Mouse (Mus musculus): Measurements from ENCODE around the gene Scmh1.

The Scmh1 gene

DNA sequence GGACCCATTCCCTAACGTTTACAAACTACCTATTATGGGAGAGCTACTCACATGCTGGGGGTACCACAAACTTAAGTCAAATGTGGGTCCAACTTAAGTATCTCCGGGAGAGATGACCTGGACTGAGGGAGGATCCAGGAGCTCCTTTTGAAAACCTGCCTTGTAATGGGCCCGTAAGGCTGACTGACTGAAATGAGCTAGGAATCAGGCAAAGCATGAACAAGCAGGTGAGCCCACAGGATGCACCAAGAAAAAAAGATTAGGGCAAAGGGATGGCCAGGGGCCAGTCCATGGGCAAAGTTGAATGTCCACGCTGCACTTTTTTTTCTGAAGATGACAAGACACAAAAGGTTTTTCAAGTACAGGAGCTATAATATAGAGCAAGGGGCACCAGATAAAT is 163.9 kb downstream of the Scmh1 start:
- no peak for DNase-seq

DNA sequence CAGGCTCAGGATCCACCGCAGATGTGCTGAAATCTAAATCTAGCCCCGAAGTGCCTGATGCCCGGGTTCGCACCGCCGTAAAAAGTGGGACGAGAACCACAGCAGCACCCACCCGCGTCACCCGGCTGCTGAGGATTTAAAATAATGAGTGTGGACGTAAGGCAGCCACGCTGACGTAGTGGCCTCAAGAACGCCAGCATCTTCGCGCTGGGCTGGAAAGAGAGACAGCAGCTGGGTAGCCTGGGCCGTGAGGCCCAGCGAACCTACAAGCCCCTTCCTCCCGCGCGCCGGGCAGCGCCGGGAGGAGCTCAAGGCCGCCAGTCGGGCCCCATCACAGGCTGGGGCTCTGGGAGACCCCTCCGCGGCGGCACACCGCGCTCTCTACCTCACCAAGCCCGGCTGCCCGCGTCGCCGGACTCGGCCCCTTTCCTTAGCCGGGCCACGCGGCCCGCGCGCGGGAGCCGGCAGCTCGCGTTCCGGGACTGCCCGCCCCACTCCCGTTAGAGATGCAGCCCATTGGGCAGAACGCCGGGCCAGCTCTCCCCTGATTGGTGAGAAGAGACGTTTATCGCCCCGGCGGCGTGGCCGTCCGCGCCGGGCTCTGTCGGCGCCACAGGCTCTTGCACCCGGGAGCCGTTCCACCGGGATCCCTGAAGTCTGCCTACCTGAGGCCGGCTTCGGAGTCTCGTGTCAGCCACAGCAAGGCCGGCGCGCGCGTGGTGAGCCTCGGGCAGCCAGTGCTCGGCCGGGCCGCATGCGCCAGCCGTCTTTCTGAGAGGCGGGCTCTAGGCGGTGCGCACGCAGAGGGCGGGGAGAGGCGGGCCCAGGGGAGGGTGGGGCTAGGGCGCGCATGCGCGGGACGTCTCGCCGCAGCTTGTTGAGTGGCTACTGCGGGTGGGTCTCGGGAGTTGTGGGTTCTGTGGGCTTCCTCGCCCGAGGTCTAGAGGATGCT is 164.7 kb downstream of the Scmh1 start, which contains the start of gene Ctps:
Gene Ctps (minus strand): TSS at position 791 of the 952 bp plus-strand sequence.
- peak; percentile 95 for DNase-seq

DNA sequence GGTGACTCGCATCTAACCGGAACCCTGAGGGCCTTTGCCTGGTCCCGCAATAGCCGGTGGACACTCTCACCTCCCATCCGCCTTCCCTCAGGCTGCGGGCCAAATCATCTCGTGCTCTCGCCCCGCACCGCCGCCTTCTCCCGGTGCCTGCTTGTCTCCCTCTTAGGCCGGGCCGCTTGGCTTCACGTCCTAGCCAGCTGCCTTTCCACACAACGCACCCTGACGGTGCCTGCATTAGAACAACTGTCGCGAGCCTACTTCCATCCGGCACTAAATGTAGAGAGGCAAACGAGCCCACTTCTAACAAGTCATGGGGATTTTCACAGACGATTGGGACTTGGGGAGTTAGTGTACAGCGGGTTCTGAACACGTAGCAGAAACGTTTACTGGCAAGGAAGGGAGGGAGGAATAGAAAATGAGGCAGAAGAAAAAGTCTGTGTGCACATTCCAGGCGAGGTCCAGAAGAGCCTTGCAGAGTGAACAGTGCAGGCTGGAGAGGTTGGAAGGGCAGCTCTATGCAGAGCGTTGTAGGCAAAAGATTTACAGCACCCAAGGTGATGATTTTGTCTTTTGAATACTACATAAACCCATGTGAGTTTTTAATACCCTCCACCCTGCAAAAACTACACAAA is 165.5 kb downstream of the Scmh1 start:
- no peak for DNase-seq

DNA sequence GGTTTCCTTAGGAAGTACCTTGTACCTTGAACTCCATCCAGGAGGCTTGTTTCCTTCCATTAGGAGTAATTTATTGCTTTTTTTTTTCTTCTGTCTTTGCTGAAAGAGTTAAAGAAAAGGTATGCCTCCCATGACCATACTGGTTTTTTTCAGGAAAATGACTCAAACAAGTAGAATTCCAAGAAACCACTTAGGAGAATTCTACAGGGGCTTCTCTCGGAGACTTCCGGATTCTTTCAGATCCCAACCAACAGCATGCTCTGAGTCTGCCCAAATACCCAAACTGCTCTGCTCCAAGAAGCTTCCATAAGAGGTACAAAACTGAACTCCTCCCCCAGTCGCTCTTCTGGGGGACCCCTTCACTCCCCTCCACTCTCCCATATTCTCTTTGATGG is 166.0 kb downstream of the Scmh1 start:
- no peak for DNase-seq

DNA sequence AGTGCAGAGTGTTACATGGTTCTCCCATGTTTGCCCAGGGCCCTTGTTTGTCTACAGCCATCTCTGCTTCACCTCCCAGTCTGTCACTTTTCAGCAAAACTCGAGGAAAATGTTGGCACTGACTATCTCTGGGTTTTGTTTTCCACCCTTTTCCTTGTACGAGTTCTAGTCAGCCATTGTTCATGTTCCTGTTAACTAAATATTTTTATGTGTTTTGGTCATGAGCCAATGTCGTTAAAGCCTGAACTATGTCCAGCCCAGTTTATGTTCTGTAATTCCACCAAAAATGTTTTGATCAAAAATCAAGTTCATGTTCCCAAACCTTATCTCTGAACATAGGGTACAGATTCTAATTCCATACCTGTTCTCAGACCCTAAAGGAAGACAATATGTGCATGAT is 166.6 kb downstream of the Scmh1 start:
- DNase-seq: no peak
